Mouse (Mus musculus) megakaryocyte, embryonic 14.5 days (primary cell): Measurements from ENCODE around the gene A130010J15Rik. TPM values are rescaled to one million over a fixed set of nuclear protein-coding genes. Genes with fewer than 3 reads are reported as not detected.
A peak's percentile ranks its signal among the peaks of the same experiment; 100 is the strongest.

ENCODE experiments used
- H3K27me3 ChIP-seq: replicated peaks from 2 replicates; pipeline ENCODE3; 2012; ENCODE audit warnings: inconsistent platforms
- H3K36me3 ChIP-seq: replicated peaks from 2 replicates; pipeline ENCODE3; 2012; ENCODE audit warnings: low read length, inconsistent platforms, mixed read lengths
- H3K4me1 ChIP-seq: 2 replicates; pipeline ENCODE4 v1.6.1; 2012; ENCODE audit warnings: inconsistent platforms
- H3K4me3 ChIP-seq: replicated peaks from 2 replicates; pipeline ENCODE3; 2012; ENCODE audit warnings: moderate library complexity, mild to moderate bottlenecking, inconsistent platforms
- H3K9me3 ChIP-seq: 2 replicates; pipeline ENCODE4 v1.6.1; 2012; ENCODE audit warnings: inconsistent platforms
- FLI1 ChIP-seq: IDR thresholded peaks from 2 replicates; pipeline ENCODE4 v1.6.1; 2012; ENCODE audit warnings: low read length, inconsistent platforms, mixed read lengths
- GATA1 ChIP-seq: IDR thresholded peaks from 3 replicates; pipeline ENCODE4 v1.6.1; 2012; ENCODE audit warnings: mixed read lengths, low read length, inconsistent platforms, borderline replicate concordance
- polyA plus RNA-seq: library from polyadenylated mRNA; stranded (reverse); fragments of >175 nt; gene quantifications from 2 replicates; pipeline ENCODE4 v1.2.3, GENCODE M21; 2012; ENCODE audit warnings: low replicate concordance; ENCODE audit not compliant: insufficient read depth

The A130010J15Rik gene
- 1.0 and 1.5 TPM in 2 replicates for polyA plus RNA-seq

- Histone ChIP-seq H3K4me3 (peak within 1 kb of the TSS; percentile 62), H3K4me1 (peaks cover 26% of the 10 kb centered on the region), H3K9me3 (no peaks in the 10 kb centered on the region), H3K27me3 (peaks cover 12% of the 10 kb centered on the region), H3K36me3 (no peaks in the 10 kb centered on the region)
- TF ChIP-seq GATA1 (no peak), FLI1 (no peak)
Measured at GRCm38 (mm10) chr1:193167746-193168145, at the start of gene A130010J15Rik. TSS of gene A130010J15Rik (plus strand) at chr1:193168046.

DNA sequence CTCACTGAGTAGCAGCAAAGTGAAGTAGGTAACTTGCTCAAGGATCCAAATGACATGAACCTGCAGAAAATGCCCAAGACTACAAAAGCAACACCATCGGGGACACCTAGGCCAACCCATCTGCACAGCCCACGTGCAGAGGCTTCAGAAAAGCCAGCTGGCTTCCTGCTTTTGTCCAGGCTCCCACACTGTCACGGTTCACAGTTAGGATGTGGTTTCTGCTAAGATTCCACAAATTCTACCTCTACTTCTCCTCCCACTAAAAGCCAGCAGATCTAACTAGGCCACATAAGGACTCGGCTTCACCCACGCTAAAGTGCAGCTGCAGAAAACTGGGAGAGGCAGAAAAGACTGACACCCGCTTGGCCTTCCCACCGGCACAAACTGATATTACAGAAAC is 45.1 kb upstream of the A130010J15Rik start:
- Histone ChIP-seq H3K36me3 (peaks cover 88% of the 10 kb centered on the region), H3K9me3 (no peaks in the 10 kb centered on the region), H3K4me1 (peaks cover 13% of the 10 kb centered on the region), H3K4me3 (no peak overlapping the region), H3K27me3 (no peaks in the 10 kb centered on the region)
- TF ChIP-seq GATA1 (no peak), FLI1 (no peak)

DNA sequence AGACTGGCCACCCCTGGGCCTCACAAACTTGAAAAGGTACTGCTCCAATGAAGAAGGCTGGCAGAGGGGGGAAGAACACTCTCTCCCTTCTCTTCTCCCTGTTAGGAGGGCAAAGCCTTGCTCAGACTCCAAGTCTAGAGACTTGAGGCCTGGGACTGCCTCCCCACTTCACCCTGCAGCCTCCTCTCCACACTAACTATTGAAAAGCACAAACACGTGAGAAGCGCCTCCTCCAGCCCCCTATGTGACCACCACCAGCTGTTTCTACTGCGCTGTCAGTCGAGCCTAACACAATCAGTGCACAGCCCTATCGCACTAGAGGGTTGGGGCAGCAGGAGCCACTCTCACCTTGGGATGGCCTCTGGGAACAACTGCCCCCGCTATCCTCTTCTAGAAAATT is 44.6 kb upstream of the A130010J15Rik start:
- no peak for TF ChIP-seq FLI1
- no peak for TF ChIP-seq GATA1
- Histone ChIP-seq H3K4me3 (no peak overlapping the region), H3K36me3 (peaks cover 87% of the 10 kb centered on the region), H3K9me3 (no peaks in the 10 kb centered on the region), H3K4me1 (peaks cover 18% of the 10 kb centered on the region), H3K27me3 (no peaks in the 10 kb centered on the region)

GRCm38 (mm10) chr1:193125835-193126234 is 42.0 kb upstream of the A130010J15Rik start:
- Histone ChIP-seq H3K9me3 (no peaks in the 10 kb centered on the region), H3K4me3 (no peak overlapping the region), H3K27me3 (no peaks in the 10 kb centered on the region), H3K4me1 (peaks cover 37% of the 10 kb centered on the region), H3K36me3 (peaks cover 63% of the 10 kb centered on the region)
- TF ChIP-seq FLI1 (no peak), GATA1 (no peak)

DNA sequence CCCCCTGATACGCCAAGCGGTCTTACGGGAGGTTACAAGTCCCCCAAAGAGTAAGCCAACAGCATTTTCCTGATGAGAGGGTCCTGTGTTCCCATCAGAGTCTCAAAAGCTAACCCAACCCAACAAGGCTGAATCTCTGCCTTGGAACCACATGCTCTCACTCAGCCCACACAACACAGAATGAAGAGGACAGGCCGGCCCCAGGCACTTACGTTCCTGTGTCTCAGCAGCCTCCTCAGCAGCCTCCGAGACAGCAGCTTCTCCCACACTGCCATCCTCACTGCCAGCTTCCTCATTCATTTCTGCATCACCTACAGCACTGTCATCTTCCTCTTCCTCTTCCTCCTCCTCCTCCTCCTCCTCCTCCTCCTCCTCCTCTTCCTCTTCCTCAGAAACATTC is 39.8 kb upstream of the A130010J15Rik start:
- Histone ChIP-seq H3K4me3 (peak overlapping the region; percentile 64), H3K36me3 (peaks cover 40% of the 10 kb centered on the region), H3K27me3 (no peaks in the 10 kb centered on the region), H3K9me3 (no peaks in the 10 kb centered on the region), H3K4me1 (peaks cover 37% of the 10 kb centered on the region)
- TF ChIP-seq GATA1, result no peak
- TF ChIP-seq FLI1, result no peak

- TF ChIP-seq FLI1 (no peak), GATA1 (no peak)
Measured at GRCm38 (mm10) chr1:193129321-193129720, 38.5 kb upstream of the A130010J15Rik start.

GRCm38 (mm10) chr1:193129786-193130455 is 37.9 kb upstream of the A130010J15Rik start, which contains the start of gene Diexf:
TSS of gene Diexf (minus strand) at chr1:193130272.
- Histone ChIP-seq H3K36me3 (peaks cover 23% of the 10 kb centered on the region), H3K4me3 (peak within 1 kb of the TSS; percentile 97), H3K9me3 (no peaks in the 10 kb centered on the region), H3K4me1 (peaks cover 34% of the 10 kb centered on the region), H3K27me3 (peaks cover 4% of the 10 kb centered on the region)
- TF ChIP-seq FLI1, result no peak

More at GRCm38 (mm10) chr1:193129321-193129720, 38.5 kb upstream of the A130010J15Rik start:
- no peaks in the 10 kb centered on the region for H3K27me3 ChIP-seq
- no peaks in the 10 kb centered on the region for H3K9me3 ChIP-seq
- H3K4me3 ChIP-seq, result peak overlapping the region; percentile 97
- peaks cover 29% of the 10 kb centered on the region for H3K36me3 ChIP-seq
- H3K4me1 ChIP-seq, result peaks cover 34% of the 10 kb centered on the region

- Histone ChIP-seq H3K9me3 (no peaks in the 10 kb centered on the region), H3K36me3 (peaks cover 20% of the 10 kb centered on the region), H3K4me3 (peak overlapping the region; percentile 97), H3K4me1 (peaks cover 34% of the 10 kb centered on the region), H3K27me3 (peaks cover 6% of the 10 kb centered on the region)
- TF ChIP-seq FLI1 (no peak), GATA1 (no peak)
Measured at GRCm38 (mm10) chr1:193130456-193130825, 37.4 kb upstream of the A130010J15Rik start.

DNA sequence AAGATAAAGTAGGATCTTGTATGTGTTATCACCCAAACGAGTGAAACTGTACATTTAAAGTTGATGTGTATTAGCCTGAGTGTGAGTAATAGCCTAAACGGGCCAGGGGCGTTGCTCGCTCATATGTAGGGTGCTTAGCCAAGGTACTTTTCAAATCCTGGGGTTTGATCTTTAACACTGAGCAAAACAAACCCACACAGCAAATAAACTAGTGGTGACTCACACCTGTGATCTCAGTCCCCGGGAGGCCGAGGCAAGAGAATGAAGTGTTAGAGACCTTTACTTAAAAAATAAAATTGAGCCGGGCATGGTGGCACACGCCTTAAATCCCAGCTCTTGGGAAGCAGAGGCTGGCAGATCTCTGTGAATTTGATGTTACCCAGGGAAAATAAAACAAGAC is 37.0 kb upstream of the A130010J15Rik start:
- TF ChIP-seq FLI1 (no peak), GATA1 (no peak)
- H3K9me3 ChIP-seq, result no peaks in the 10 kb centered on the region
- H3K36me3 ChIP-seq, result peaks cover 20% of the 10 kb centered on the region
- H3K4me3 ChIP-seq, result peak overlapping the region; percentile 97
- peaks cover 7% of the 10 kb centered on the region for H3K27me3 ChIP-seq
- H3K4me1 ChIP-seq, result peaks cover 34% of the 10 kb centered on the region

GRCm38 (mm10) chr1:193131311-193131948 is 36.4 kb upstream of the A130010J15Rik start:
- TF ChIP-seq FLI1 (no peak), GATA1 (no peak)
- Histone ChIP-seq H3K9me3 (no peaks in the 10 kb centered on the region), H3K27me3 (peaks cover 9% of the 10 kb centered on the region), H3K4me3 (no peak overlapping the region), H3K36me3 (peaks cover 18% of the 10 kb centered on the region), H3K4me1 (peaks cover 32% of the 10 kb centered on the region)
